Mouse (Mus musculus): ENCODE results near the gene Cd3eap. TPM values are rescaled to one million over a fixed set of nuclear protein-coding genes. Genes with fewer than 3 reads are reported as not detected.
A peak's percentile ranks its signal among the peaks of the same experiment; 100 is the strongest.

Gene Cd3eap
- polyA plus RNA-seq, 1 experiment, result 5.3 TPM

GRCm38 (mm10) chr7:19319906-19320305 is 39.4 kb downstream of the Cd3eap start:
- peak overlapping the region; percentile 45 for H3K4me3 ChIP-seq (ENCODE audit: insufficient read depth, low read depth, low read length)
- H3K4me1 ChIP-seq (ENCODE audit: control insufficient read depth, insufficient read depth, low read length), result peaks cover 7% of the 10 kb centered on the region; the same call in 1 of the 2 replicates
- DNase-seq, result peak; percentile 98
- TF ChIP-seq POLR2A (IDR thresholded peaks at IDR 0.05; ENCODE audit: low read depth, low read length) (no peak), CTCF (conservative IDR thresholded peaks at IDR 0.05; ENCODE audit: insufficient read depth, insufficient read length, low read depth, low read length) (no peak; the same call in 1 of the 2 replicates)
- no peaks in the 10 kb centered on the region for H3K27me3 ChIP-seq (replicated peaks; ENCODE audit: control insufficient read depth, insufficient read depth, low read length)
- H3K36me3 ChIP-seq (ENCODE audit: control insufficient read depth, insufficient read depth, low read length), result no peaks in the 10 kb centered on the region
- under 1% methylated on average over 41 of the region's 41 CpGs for WGBS
- H3K27ac ChIP-seq (ENCODE audit: insufficient read depth, low read depth, low read length), result 0 out of 2 replicates have a peak overlapping the region, but pooled peaks have one; percentile 4

- no peaks in the 10 kb centered on the region for H3K27me3 ChIP-seq (replicated peaks; ENCODE audit: control insufficient read depth, insufficient read depth, low read length)
- H3K27ac ChIP-seq (ENCODE audit: insufficient read depth, low read depth, low read length), result 0 out of 2 replicates have a peak overlapping the region, but pooled peaks have one; percentile 4
- TF ChIP-seq POLR2A (IDR thresholded peaks at IDR 0.05; ENCODE audit: low read depth, low read length), result no peak
- no peak for TF ChIP-seq CTCF (conservative IDR thresholded peaks at IDR 0.05; ENCODE audit: insufficient read depth, insufficient read length, low read depth, low read length)
- 21% methylated on average over 9 of the region's 9 CpGs for WGBS
- H3K4me3 ChIP-seq (ENCODE audit: insufficient read depth, low read depth, low read length), result peak overlapping the region; percentile 45
- H3K36me3 ChIP-seq (ENCODE audit: control insufficient read depth, insufficient read depth, low read length), result no peaks in the 10 kb centered on the region
- H3K4me1 ChIP-seq (ENCODE audit: control insufficient read depth, insufficient read depth, low read length), result peaks cover 7% of the 10 kb centered on the region; the same call in 1 of the 2 replicates
- no peak for DNase-seq
Observed at GRCm38 (mm10) chr7:19319458-19319857, 39.8 kb downstream of the Cd3eap start.

GRCm38 (mm10) chr7:19318676-19319075 is 40.6 kb downstream of the Cd3eap start:
- Histone ChIP-seq H3K4me1 (ENCODE audit: control insufficient read depth, insufficient read depth, low read length) (peaks cover 7% of the 10 kb centered on the region; the same call in 1 of the 2 replicates), H3K27ac (ENCODE audit: insufficient read depth, low read depth, low read length) (no peak overlapping the region), H3K36me3 (ENCODE audit: control insufficient read depth, insufficient read depth, low read length) (no peaks in the 10 kb centered on the region), H3K4me3 (ENCODE audit: insufficient read depth, low read depth, low read length) (no peak overlapping the region), H3K27me3 (replicated peaks; ENCODE audit: control insufficient read depth, insufficient read depth, low read length) (no peaks in the 10 kb centered on the region)
- DNase-seq, result no peak
- TF ChIP-seq CTCF (conservative IDR thresholded peaks at IDR 0.05; ENCODE audit: insufficient read depth, insufficient read length, low read depth, low read length) (no peak), POLR2A (IDR thresholded peaks at IDR 0.05; ENCODE audit: low read depth, low read length) (no peak)
- WGBS, result 87% methylated on average over 7 of the region's 7 CpGs

- Histone ChIP-seq H3K27me3 (replicated peaks; ENCODE audit: control insufficient read depth, insufficient read depth, low read length) (no peaks in the 10 kb centered on the region), H3K27ac (ENCODE audit: insufficient read depth, low read depth, low read length) (no peak overlapping the region), H3K36me3 (ENCODE audit: control insufficient read depth, insufficient read depth, low read length) (no peaks in the 10 kb centered on the region), H3K4me3 (ENCODE audit: insufficient read depth, low read depth, low read length) (no peak overlapping the region), H3K4me1 (ENCODE audit: control insufficient read depth, insufficient read depth, low read length) (peaks cover 7% of the 10 kb centered on the region; the same call in 1 of the 2 replicates)
- WGBS, result 82% methylated on average over 2 of the region's 2 CpGs
- no peak for DNase-seq
- TF ChIP-seq CTCF (conservative IDR thresholded peaks at IDR 0.05; ENCODE audit: insufficient read depth, insufficient read length, low read depth, low read length), result no peak
- no peak for TF ChIP-seq POLR2A (IDR thresholded peaks at IDR 0.05; ENCODE audit: low read depth, low read length)
Observed at GRCm38 (mm10) chr7:19318201-19318600, 41.1 kb downstream of the Cd3eap start.

GRCm38 (mm10) chr7:19316451-19317161 is 42.7 kb downstream of the Cd3eap start:
- TF ChIP-seq CTCF (conservative IDR thresholded peaks at IDR 0.05; ENCODE audit: insufficient read depth, insufficient read length, low read depth, low read length) (no peak), POLR2A (IDR thresholded peaks at IDR 0.05; ENCODE audit: low read depth, low read length) (no peak)
- Histone ChIP-seq H3K4me3 (ENCODE audit: insufficient read depth, low read depth, low read length) (no peak overlapping the region), H3K27me3 (replicated peaks; ENCODE audit: control insufficient read depth, insufficient read depth, low read length) (no peaks in the 10 kb centered on the region), H3K27ac (ENCODE audit: insufficient read depth, low read depth, low read length) (no peak overlapping the region), H3K4me1 (ENCODE audit: control insufficient read depth, insufficient read depth, low read length) (peaks cover 7% of the 10 kb centered on the region; the same call in 1 of the 2 replicates), H3K36me3 (ENCODE audit: control insufficient read depth, insufficient read depth, low read length) (no peaks in the 10 kb centered on the region)
- DNase-seq, result peak; percentile 34
- WGBS, result 63% methylated on average over 14 of the region's 14 CpGs

GRCm38 (mm10) chr7:19314033-19314432 is 45.2 kb downstream of the Cd3eap start:
- Histone ChIP-seq H3K4me1 (ENCODE audit: control insufficient read depth, insufficient read depth, low read length) (peaks cover 4% of the 10 kb centered on the region; the same call in 1 of the 2 replicates), H3K4me3 (ENCODE audit: insufficient read depth, low read depth, low read length) (no peak overlapping the region), H3K27ac (ENCODE audit: insufficient read depth, low read depth, low read length) (no peak overlapping the region), H3K27me3 (replicated peaks; ENCODE audit: control insufficient read depth, insufficient read depth, low read length) (no peaks in the 10 kb centered on the region), H3K36me3 (ENCODE audit: control insufficient read depth, insufficient read depth, low read length) (no peaks in the 10 kb centered on the region)
- no peak for TF ChIP-seq POLR2A (IDR thresholded peaks at IDR 0.05; ENCODE audit: low read depth, low read length)
- no peak for TF ChIP-seq CTCF (conservative IDR thresholded peaks at IDR 0.05; ENCODE audit: insufficient read depth, insufficient read length, low read depth, low read length)
- DNase-seq, result no peak
- 58% methylated on average over 5 of the region's 5 CpGs for WGBS

GRCm38 (mm10) chr7:19311991-19312390 is 47.3 kb downstream of the Cd3eap start:
- WGBS, result 21% methylated on average over 4 of the region's 4 CpGs
- no peaks in the 10 kb centered on the region for H3K36me3 ChIP-seq (ENCODE audit: control insufficient read depth, insufficient read depth, low read length)
- H3K4me1 ChIP-seq (ENCODE audit: control insufficient read depth, insufficient read depth, low read length), result peaks cover 4% of the 10 kb centered on the region; the same call in 1 of the 2 replicates
- H3K4me3 ChIP-seq (ENCODE audit: insufficient read depth, low read depth, low read length), result no peak overlapping the region
- peak; percentile 74 for DNase-seq
- TF ChIP-seq CTCF (conservative IDR thresholded peaks at IDR 0.05; ENCODE audit: insufficient read depth, insufficient read length, low read depth, low read length), result no peak
- TF ChIP-seq POLR2A (IDR thresholded peaks at IDR 0.05; ENCODE audit: low read depth, low read length), result no peak
- no peaks in the 10 kb centered on the region for H3K27me3 ChIP-seq (replicated peaks; ENCODE audit: control insufficient read depth, insufficient read depth, low read length)
- no peak overlapping the region for H3K27ac ChIP-seq (ENCODE audit: insufficient read depth, low read depth, low read length)
